Mouse (Mus musculus) yolk sac, embryonic 10.5 days (tissue): ENCODE data around the gene Notch1.
A peak's percentile ranks its signal among the peaks of the same experiment; 100 is the strongest.

Experiments used
- DNase-seq: peaks from one replicate; pipeline ENCODE4 v3.0.0-alpha.2; 2017; ENCODE audit warnings: low spot score

Gene Notch1

DNA sequence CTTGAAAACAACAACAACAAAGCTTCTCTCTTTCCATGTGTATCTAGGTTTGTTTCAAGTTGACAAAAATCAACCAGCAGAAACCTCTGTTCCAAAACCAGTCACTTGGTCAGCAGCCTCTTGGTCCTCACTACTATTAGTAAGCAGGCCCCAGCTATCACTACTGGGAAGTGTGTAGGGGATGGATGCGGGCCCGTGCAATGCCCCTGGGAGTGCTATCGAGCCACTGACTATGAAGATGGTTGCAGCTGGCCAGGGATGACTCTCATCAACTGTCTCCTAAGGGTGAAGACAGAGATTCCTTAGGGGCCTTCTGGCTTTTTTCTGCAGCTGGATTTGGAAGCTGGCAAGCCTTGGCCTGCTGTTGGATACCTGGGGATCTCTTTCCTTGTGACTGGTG is 13.4 kb upstream of the Notch1 start:
- DNase-seq = no peak

DNA sequence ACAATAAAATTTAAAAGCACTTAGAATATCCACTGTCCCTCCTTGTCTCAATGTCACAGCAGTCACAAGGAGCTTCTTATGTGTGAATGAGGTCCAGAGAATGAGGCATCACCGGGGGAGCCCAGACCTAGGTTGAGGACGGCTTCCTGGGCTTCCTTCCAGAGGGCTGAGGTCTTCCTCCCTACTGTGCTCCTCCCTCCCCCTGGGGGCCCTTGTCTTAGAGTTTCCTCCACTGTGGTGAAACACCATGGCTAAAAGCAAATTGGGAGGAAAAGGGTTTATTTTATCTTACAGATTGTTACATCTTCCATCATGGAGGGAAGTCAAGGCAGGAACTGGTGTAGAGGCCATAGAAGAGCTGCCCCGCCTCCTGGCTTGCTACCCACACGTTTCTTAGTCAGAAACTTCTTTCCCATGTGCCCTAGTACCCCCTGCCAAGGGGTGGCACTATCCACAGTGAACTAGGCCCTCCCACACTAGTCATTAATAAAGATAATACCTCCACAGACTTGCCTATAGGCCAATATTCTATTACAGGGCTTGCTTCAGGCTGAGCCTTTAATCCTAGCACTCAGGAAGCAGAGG is 12.8 kb upstream of the Notch1 start:
- DNase-seq = no peak

DNA sequence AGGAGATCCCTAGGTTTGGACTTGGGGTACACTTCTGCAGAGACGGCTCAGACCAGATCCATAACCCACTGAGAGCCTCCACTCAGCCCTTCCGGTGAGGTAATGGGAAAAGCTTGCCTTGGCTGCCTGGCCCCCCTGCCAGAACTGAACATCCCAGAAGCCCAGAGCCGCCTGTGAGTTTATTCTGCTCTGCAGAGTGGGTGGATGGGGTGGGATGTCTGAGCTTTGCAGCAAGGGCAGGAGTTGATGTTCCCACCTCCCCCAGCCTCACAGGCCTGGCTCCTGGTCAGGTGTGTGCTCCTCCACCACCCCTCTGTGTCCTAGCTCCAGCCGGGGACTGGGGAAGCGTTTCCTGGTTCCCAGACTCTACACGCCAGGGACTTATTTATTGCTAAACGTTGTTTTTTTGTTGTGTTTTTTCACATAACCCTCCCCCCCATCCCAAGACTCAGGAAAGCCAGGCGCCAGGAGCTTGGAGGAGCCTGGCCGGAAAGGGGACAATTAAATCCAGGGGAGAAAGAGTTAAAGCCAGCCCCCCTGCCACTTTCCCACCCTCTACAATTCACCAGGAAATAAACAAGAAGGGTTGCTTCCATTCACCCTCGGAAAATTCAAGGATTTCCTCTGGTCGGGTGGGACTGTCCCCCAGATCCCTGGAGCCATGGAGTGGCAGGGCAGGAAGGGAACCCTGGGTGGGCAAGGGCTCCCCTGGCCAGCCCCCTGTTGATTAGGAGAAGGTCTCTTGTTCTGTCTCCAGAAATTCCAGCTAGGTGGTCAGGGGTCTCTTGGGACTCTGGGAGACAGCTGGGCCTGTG is 10.2 kb upstream of the Notch1 start:
- peak; percentile 28 for DNase-seq

DNA sequence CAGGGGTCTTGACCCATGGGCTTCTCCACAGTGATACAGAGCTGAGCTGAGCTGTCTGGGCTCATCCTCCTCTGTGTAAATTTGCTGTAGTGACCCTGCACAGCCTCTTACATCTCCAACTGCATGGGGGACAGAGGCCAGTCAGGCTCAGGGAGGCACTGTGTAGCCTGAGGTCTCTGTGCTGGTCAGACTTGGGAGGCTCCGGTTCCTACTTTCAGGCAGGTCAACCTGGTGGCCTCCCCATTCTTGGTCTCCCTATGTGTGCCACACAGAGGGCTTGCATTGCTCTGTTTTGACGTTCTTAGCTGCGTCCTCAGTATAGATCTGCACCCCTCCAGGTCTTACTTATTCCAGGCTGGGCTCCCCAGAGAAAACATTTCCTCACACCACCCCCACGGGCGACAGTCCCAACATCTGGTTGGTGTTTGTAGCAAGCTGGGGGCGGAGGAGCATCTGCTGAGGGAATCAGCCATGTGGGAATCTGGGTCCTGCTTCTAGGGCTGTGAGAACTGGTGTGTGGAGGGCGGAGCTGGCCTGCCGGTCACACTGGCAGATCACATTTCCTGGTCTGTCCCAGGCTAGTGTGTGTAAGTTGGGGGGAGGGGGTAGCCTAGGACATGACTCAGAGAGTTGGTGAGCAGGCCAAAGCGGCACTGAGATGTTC is 9.0 kb upstream of the Notch1 start:
- peak; percentile 73 for DNase-seq

DNA sequence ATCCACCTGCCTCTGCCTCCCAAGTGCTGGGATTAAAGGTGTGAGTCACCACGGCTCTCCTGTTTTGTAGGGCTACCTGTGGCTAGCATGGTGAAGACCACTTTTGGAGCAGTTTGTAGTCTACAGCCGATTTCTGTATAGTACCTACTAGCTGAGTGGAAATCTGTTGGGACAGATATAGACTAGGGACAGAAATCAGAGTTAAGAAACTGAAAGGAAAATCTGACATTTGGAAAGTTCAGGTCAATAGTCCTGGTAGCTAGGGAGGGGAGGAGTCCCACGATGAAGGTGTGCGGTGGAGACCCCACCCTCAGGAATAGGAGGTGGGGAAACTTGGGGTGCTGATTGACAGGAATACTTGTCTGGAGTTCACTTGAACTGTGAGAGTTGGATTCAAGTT is 5.9 kb upstream of the Notch1 start:
- no peak for DNase-seq

DNA sequence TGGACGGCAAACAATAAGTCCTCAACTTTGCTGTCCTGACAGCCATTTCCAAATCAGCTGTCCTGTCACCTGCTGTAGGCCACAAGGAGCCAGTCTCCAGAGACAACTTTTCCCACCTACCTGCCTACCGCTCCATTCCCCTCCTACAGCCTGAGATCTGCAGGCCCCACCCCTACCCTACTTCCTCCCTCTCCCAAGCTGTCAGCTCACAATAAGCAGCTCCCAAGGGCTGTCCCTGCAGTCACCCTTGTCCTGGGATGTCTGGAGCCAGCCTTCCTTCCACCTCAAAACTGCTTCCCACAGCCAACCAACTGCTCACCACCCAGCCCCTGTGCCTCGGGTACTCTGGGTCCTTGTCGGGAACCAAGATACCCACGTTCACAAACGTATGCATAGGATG is 3.3 kb upstream of the Notch1 start:
- no peak for DNase-seq

DNA sequence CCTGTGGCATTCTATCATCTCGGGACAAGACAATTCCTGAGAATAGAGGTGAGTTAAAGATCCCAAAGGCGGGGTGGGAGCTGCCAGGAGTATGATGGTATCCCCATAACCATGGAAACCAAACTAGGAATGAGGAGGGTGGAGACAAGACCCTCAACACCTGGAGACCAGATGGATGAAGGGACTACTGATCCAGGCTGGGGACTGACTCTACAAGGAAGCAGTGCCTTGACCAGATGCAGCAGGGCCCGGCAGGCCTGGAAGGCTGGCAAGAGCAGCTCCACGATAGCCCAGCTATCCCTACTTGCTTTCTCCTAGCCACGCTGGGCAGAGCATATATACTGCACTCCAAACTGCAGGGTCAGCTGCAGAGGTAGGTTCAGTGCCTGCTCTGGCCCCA is 524 bp upstream of the Notch1 start:
- DNase-seq = no peak

DNA sequence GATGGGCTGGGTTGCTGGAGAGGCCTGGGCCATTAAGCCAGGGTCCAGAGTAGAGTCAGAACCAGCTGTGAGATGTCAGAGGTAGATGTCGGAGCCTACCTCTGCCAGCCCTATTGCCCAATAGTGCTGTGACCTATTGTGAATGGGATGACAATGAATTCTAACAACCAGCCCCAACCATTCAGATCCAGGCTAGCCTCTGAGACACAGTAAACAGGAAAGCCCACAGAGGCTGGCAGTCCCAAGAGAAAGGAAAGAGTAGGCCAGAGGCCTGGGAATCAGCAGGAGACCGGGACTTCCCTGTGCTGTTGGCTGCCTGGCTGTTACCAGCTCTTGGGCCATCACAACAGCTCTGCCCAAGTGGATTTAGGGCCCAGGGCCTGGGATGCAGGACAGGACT is 1.1 kb downstream of the Notch1 start:
- no peak for DNase-seq

DNA sequence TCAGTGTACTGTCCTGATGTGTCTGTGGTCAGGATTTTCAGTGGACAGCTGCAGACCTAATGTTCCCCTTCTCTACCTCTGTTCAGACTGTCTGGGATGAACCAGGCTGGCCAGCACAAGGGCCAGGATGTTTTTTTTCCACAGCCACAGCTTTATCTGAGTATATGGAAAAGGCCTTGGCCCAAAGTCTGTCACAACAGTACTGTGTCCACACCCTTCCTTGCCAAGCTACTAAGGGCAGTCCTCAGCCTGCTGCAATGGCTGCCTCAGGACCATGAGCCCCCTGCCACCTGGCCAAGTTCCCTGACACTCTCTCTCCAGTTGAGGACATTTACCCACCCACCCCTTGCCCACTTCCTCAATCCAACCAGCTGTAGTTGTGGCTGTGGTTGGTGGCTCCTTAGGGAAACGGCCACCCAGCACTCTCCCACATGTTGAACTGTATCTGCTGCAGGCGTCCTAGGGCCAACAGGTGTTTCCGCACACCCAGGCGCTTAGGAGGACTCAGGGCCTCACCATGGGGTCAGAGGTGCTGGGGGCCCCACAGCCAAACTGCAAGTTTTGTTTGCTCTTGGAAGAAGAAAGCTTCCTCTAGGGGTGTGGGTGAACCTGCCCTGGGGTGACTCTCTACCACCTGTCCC is 3.2 kb downstream of the Notch1 start:
- DNase-seq = no peak

DNA sequence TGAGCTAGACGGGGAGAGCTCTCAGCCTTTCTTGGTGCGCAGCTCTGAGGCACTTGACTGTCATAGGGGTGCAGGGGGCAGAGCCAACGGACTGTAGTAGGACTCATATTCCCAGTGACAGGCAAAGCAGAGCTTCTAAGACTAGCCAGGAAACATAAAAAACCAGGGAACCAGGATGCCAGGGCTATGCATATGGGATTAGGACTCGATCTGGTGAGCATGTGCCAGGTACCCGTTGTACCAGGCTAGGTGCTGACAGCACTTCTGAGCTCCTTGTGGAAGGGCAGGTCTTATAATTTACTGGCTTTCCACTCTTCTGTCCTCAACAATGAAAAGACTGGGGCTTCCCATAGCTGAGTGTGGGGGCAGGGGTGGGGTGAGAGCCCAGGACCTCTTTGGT is 7.8 kb downstream of the Notch1 start:
- DNase-seq = no peak

DNA sequence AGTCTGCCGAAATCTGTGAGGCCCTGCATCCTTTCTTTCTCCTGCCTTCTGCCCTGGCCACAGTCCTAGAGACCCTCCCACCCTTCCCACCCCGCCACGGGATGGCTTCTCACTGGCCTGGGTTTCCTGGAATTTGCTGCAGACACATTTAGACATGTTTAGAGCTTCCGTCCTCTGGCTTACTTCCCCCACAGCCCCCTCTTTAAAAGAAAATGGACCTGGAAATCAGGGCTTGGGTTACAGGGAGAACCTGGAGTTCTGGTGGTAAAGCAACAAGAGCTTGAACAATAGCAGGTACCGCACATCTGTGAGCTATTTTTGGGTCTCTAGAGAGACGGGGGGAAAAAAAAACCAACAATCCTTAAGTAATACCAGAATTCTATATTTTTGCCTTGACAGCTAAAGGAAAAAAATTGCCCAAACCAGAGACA is 8.5 kb downstream of the Notch1 start:
- DNase-seq = peak; percentile 63

DNA sequence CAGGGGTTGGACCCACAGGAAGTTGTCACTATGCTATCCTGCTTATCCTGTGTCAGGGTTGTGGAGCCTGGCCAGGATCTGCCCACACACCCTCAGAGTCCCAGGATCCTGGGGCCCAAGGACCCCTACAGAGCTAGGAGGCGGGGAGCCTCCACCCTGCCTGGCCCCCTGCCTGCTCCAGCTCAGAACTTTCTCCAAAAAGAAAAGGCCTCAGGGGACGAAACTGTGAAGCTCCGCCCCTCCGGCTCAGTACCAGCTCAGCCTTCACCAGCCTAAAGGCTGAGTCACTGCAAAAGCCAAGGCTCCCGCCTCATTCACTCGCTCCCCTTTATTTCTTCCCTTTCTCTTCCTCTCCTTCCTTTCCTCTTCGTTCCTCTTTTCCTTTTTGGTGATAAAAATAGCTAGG is 9.0 kb downstream of the Notch1 start:
- DNase-seq = peak; percentile 32

DNA sequence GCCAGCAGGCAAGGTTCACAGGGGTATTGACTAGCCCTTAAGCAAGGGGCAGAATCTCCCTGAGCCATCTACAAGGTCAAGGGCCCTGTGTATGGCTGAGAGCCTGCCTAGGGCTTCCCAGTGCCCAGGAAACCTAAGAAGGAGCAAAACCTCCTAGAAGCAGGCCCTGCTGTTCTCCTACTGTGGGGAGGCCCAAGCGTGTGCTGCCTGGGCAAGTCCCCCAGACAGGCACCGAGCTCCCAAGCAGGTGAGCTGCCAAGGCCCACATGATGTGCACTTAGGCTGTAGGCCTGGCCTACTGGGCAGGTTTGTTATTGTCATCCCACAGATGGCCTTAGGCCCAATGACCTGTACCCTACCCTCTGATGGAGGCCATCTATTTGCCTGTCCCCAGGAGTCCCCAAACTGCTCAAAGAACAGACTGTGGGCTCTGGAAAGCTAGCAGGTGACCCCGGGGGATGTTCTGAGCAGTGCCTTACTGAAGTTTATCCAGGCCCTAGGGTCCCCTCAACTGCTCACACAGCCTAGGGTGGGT is 9.7 kb downstream of the Notch1 start:
- DNase-seq = no peak

DNA sequence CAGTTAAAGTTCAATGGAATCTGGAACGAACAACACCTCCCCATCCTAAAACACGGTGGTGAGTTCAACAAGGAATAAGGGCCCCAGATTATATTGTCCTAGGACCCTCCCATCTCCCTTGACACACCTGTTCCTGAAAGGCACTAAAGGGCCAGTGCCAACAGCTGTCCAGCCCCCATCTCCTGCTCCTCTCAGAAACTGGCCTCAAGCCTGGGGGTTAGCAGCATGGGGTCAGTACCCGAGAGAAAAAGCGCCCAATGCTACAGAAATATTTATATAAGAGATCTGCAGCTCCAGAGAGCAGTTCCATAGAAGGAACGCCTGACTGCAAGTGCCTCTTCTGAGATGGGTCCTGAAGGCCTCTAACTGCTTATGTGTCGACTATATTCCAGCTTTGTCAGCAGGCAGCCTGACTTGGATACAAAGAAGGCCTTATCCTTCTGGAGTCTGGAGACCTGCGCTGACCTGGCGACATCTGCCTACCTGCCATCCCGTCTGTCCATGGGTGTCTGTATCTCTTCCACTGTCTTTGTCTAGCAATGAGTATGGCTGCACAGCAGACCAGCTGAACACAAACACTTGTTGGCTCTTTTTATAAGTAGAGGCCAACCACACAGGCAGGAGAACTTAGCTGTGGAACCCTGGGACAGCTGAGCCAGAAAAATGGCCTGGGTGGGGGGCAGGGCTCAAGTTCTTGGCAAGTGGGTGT is 11.5 kb downstream of the Notch1 start:
- DNase-seq = no peak

DNA sequence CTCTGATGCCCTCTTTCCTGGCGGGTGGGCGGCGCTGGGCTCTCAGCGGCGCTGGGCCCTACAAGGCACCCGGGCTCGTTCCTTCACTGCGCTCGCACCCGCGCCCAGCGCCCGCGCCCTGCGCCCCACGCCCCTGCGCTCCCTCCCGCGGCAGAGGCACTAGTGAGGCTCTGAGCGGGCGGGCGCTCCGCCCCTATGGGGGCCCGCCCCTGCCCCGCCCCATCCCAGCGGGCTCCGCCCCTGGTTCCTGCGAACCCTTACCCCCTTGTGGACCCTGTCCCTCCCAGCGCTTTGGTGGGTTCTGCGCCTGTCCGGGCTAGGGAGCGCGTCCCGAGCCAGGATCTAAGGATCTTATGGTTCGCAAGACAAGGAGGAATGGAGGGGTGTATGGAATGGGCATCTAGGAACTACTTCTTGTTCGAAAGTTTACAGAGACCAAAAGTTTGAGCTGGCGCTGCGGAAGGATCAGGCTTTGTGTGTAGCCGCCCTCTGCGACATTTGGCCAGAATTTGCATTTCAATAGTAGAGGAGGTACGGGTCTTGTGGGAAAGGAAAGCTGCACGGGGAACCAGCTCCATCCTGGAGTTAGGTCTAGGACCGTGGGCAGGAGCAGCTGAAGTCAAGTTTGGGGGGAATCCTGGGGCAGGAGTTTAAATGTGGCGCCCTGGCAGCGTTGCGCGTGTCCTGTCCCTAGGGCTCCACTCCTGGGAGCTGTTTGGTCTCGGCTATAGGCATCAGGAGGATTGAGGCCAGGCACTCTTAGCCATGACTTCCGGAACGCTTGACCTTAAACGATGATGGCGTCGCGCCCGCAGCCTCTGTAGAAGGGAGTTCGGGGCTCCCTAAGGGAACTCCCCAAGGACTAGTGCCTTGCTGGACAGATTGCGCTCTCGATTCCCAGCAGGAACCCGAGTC is 12.5 kb downstream of the Notch1 start:
- DNase-seq = peak; percentile 88

DNA sequence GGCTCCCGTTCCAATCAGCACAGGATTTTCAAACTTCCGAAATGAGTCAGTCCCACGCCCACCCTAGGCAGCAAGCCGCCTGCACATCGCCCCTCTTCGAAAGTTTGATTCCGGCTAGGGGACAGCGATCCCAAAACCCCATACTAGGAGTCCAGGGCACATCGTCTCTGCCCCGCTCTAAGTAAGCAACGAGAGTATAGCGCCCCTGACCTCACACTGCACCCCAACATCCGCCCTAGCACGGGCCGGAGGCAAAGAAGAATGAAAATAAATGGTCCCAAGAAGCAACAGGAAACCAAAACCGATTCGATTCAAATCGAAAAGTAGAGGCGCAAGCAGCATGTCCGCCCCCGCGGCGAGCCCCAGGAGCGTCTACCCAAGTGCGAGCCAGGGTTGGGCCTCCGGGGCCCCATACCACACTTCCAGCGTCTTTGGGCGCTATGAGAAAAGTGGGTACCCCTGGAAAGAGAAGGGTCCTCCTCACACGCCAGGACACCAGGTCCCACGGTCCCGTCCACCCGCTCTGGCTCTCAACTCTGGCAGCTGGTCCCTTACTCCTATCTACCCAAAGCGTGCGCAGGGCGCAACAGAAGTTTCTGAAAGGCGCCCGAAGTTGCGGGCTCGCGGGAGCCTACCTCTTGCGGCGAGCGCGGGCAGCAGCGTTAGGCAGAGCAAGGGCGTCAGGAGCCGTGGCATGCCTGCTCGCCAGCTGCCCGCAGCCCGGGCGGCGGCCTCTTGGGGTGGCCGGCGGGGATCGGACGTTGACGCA is 13.4 kb downstream of the Notch1 start:
- DNase-seq = peak; percentile 24

DNA sequence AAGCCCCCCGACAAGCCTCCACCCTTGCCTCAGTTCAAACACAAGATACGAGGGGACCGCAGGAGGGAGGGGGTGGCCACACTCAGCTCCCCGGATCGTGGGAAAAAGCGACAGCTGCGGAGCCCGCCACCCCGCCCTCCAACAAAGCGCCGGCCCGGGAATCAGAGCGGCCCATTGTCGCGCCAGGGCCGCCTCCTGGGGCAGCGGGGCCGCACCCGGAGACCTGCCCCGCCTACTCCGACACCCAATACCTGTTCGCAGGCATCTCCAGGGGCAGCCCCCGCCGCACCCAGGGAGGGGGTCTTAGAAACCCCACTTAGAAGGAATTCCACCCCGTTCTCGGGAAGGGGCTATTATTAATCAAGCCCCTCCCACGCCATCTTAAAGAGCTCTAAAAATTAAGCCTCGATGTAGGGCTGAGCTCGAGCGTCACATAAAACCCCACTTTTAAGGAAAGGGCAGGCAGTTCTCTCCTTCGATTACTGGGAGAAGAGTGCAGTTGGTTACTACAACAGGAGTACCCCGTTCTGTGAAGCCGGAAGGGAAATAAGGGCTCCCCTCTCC is 14.1 kb downstream of the Notch1 start:
- peak; percentile 18 for DNase-seq

DNA sequence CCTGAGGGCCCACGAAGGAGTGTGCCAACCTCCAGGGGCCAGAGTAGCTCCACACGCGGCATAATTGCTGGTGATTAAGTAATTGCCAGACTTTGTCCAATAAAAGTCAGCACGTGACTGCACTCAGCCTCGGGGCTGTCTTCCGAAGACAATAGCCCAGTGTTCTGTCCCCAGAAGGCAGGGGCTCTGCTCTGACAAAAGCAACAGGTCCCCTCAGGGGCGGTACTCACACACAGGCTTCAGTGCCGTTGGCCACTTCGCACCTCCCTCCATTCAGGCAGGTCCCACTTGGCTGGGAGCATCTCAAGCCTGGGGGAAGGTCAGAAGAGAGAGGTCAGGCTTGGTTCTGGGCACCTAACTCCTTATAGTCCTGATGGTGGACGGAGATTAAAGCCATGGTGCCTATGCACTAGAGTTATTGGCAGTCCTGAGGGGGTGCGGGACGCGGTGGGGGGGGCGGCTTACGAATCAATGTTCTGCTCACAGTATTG is 14.8 kb downstream of the Notch1 start:
- DNase-seq = no peak

DNA sequence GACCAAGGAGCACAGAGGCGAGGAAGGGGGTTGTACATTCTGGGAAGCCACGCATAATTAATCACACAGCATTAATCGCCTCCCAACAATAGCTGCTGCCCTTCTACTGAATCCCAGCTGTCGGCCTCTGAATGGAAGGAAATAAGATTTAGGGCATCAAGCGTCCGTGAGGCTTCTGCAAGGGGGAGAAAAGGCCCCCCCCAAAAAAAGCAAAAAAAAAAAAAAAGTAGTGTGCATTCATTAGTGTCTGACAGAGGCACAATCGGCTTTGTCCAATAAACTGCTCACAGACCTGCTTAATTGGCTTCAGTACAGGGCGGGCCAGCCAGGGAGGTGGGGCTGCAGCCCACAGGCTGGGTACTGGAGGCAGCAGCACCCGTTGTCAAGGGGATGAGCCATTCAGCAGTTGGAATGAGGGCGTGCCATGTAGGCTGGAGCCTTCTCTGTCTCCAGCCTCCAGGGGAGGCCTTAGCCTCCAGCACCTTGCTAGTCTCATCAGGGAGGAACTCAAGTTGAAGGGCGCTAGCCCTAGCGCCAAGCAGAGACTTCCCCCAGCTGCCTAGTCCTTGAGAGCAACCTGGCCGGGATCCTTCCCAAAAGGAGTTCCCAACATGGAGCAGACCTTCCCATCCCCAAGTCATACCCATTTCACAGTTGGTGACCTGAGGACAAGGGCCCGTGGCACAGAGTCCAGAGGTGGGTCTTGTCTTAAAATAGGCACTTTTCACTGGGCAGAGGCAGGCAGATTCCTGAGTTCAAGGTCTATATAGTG is 15.7 kb downstream of the Notch1 start:
- DNase-seq = peak; percentile 17
